Mouse (Mus musculus): ENCODE measurements around the gene Larp1. TPM values are rescaled to one million over a fixed set of nuclear protein-coding genes. Genes with fewer than 3 reads are reported as not detected.

Larp1 gene
- polyA plus RNA-seq, 1 experiment from 2014 or later: 16.7 TPM

DNA sequence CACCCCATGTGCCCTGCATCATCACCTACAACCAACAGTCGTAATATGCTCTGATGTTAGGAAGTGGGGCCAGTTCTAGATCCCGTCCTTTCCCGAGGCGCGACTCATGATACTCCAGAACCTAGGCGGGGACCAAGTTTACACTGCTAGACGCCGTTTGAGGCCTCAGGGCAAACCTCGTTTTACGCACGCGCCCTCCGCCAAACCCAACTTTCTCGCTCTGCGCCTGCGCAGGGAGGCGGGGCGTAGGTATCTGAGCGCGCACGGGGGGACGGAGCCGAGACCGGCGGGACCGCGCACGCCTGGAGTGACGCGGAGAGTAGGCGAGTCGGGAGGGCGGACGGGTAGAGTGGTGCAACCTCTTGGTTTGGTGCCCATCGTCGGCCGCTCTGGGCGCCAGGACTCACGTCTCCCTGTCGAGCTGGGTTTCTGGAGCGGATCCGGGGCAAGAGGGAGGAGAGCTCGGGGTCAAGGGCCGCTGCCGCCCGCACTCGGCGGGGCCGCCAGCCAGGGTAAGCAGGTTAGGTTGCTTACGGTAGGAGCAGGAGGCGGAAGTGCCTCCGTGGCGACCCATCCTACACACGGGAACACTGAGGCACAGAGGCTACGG, 94.9 kb downstream of the Larp1 start, which contains the start of gene Cnot8:
Gene Cnot8, plus strand, starts transcription at position 457 of the 610 bp plus-strand sequence.
- ATAC-seq: peak; percentile 98
- Histone ChIP-seq H3K4me1 (ENCODE audit: control insufficient read depth, insufficient read depth, low read length) (peaks cover 13% of the 10 kb centered on the region), H3K4me3 (ENCODE audit: low read length) (peak within 1 kb of the TSS; percentile 97), H3K27me3 (replicated peaks; ENCODE audit: control insufficient read depth, insufficient read depth, low read length) (no peaks in the 10 kb centered on the region), H3K36me3 (ENCODE audit: control insufficient read depth, insufficient read depth, low read length) (no peaks in the 10 kb centered on the region), H3K4me2 (ENCODE audit: low read depth, low read length) (peak within 1 kb of the TSS; percentile 73), H3K27ac (ENCODE audit: low read length) (peak within 1 kb of the TSS; percentile 96), H3K9me3 (ENCODE audit: control insufficient read depth, low read length) (no peaks in the 10 kb centered on the region), H3K9ac (ENCODE audit: low read depth, low read length) (peak within 1 kb of the TSS; percentile 89)
- WGBS: under 1% methylated on average over 55 of the region's 55 CpGs

DNA sequence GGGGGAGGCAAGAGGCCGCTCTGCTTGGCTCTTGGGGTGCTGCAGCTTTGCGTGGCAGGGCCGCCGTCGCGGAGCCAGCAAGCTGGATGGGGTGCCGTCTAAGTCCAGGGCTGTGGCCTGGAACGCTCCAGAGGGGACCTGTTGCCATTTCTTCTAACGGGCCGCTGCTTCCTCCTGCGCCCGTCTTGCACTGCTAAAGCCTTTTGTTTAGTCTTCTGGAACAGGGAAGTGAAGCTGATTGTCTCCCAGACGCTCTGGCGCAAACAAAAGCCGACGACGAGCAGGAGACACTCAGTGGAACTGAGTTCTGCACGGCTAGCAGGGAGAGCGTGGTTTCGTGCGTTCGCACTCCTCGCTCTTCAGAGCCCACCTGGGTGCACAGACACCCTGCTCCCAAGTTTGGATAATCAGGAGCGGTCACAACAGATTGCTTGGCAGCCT, 95.5 kb downstream of the Larp1 start:
- no peaks in the 10 kb centered on the region for H3K27me3 ChIP-seq (replicated peaks; ENCODE audit: control insufficient read depth, insufficient read depth, low read length)
- H3K4me2 ChIP-seq (ENCODE audit: low read depth, low read length): peak overlapping the region; percentile 73
- H3K4me3 ChIP-seq (ENCODE audit: low read length): peak overlapping the region; percentile 97
- peak overlapping the region; percentile 96 for H3K27ac ChIP-seq (ENCODE audit: low read length)
- H3K9ac ChIP-seq (ENCODE audit: low read depth, low read length): peak overlapping the region; percentile 89
- peaks cover 13% of the 10 kb centered on the region for H3K4me1 ChIP-seq (ENCODE audit: control insufficient read depth, insufficient read depth, low read length)
- no peaks in the 10 kb centered on the region for H3K9me3 ChIP-seq (ENCODE audit: control insufficient read depth, low read length)
- no peaks in the 10 kb centered on the region for H3K36me3 ChIP-seq (ENCODE audit: control insufficient read depth, insufficient read depth, low read length)
- ATAC-seq: peak; percentile 54
- WGBS: under 1% methylated on average over 24 of the region's 24 CpGs

DNA sequence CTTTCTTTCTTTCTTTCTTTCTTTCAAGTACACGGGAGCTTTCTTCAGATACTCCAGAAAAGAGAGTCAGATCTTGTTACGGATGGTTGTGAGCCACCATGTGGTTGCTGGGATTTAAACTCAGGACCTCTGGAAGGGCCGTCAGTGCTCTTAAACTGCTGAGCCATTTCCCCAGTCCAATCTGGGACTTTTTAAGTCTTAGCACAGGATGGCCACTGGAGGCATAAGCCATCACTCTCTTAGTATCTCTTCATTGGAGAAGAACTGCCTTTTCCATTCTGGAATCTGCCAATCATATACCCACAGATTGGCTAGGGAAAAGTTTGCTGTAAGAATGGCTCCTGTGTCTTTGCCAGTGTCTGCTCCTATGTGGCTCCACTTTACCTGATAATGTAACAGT, 98.1 kb downstream of the Larp1 start:
- Histone ChIP-seq H3K4me3 (ENCODE audit: low read length) (no peak overlapping the region), H3K36me3 (ENCODE audit: control insufficient read depth, insufficient read depth, low read length) (peaks cover 13% of the 10 kb centered on the region), H3K4me2 (ENCODE audit: low read depth, low read length) (no peak overlapping the region), H3K9me3 (ENCODE audit: control insufficient read depth, low read length) (no peaks in the 10 kb centered on the region), H3K27me3 (replicated peaks; ENCODE audit: control insufficient read depth, insufficient read depth, low read length) (no peaks in the 10 kb centered on the region), H3K27ac (ENCODE audit: low read length) (no peak overlapping the region), H3K4me1 (ENCODE audit: control insufficient read depth, insufficient read depth, low read length) (peaks cover 13% of the 10 kb centered on the region), H3K9ac (ENCODE audit: low read depth, low read length) (no peak overlapping the region)
- ATAC-seq: no peak
- 66% methylated on average over 3 of the region's 3 CpGs for WGBS

DNA sequence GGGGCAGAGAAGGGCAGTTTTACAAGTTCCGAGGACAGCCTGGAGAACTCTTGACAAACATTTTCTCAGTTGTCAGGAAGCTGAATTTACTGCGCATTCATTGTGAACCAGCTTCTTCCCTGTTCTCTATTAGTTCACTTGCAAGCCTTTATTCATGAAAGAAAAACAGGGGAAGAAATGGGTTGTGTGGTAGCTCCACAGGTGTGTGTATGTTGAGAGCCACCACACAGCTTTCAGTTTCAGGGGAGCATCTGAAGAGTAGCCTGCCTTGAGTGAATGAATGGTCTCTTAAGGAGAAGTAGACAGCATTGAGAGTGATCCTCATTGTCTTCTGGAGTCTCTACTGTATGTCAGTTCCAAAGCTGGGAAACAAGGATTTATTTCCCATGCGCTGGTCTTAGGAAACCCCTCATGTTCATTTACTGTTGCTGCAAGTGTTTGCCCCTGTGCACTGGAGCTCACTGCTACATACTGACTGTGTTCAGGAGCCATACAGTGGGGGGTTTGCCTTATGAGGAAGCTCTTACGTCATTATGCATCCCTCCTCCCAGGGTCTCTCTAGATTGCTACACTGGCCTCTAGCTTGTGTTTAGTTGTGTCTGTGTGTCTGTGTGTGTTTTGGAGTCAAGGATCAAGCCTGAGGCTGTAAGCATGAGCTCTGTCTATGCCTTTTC, 98.9 kb downstream of the Larp1 start:
- Histone ChIP-seq H3K4me3 (ENCODE audit: low read length) (no peak overlapping the region), H3K36me3 (ENCODE audit: control insufficient read depth, insufficient read depth, low read length) (peaks cover 14% of the 10 kb centered on the region)
- 81% methylated on average over 4 of the region's 4 CpGs for WGBS

More for the DNA sequence above, 98.9 kb downstream of the Larp1 start:
- Histone ChIP-seq H3K9me3 (ENCODE audit: control insufficient read depth, low read length) (no peaks in the 10 kb centered on the region), H3K27me3 (replicated peaks; ENCODE audit: control insufficient read depth, insufficient read depth, low read length) (no peaks in the 10 kb centered on the region), H3K4me2 (ENCODE audit: low read depth, low read length) (no peak overlapping the region), H3K27ac (ENCODE audit: low read length) (no peak overlapping the region), H3K4me1 (ENCODE audit: control insufficient read depth, insufficient read depth, low read length) (peaks cover 13% of the 10 kb centered on the region), H3K9ac (ENCODE audit: low read depth, low read length) (no peak overlapping the region)
- ATAC-seq: no peak

Other genes starting within 250 kb of the Larp1 start
- 5.9 and 6.7 TPM in 2 replicates for gene Sap30l, start 207.4 kb upstream of the Larp1 start, polyA plus RNA-seq (2015; fragmentation: Nextera tagmentation; extraction: Ambion mirVana)
- gene Hand1, start 176.2 kb upstream of the Larp1 start, polyA plus RNA-seq (2015; fragmentation: Nextera tagmentation; extraction: Ambion mirVana): 22.0 and 23.0 TPM in 2 replicates
- not detected in 2 replicates for gene Gm12248, start 84.1 kb downstream of the Larp1 start, polyA plus RNA-seq (2015; fragmentation: Nextera tagmentation; extraction: Ambion mirVana)
- 70.7 and 71.1 TPM in 2 replicates for gene Cnot8, start 95.1 kb downstream of the Larp1 start, polyA plus RNA-seq (2015; fragmentation: Nextera tagmentation; extraction: Ambion mirVana)
- gene Gemin5, start 159.5 kb downstream of the Larp1 start, polyA plus RNA-seq (2015; fragmentation: Nextera tagmentation; extraction: Ambion mirVana): 11.7 and 11.8 TPM in 2 replicates
- 114 and 125 TPM in 2 replicates for gene Mrpl22, start 162.6 kb downstream of the Larp1 start, polyA plus RNA-seq (2015; fragmentation: Nextera tagmentation; extraction: Ambion mirVana)
- 4.5 and 4.6 TPM in 2 replicates for gene Igtp, start 190.5 kb downstream of the Larp1 start, polyA plus RNA-seq (2015; fragmentation: Nextera tagmentation; extraction: Ambion mirVana)
- gene Irgm2, start 190.6 kb downstream of the Larp1 start, polyA plus RNA-seq (2015; fragmentation: Nextera tagmentation; extraction: Ambion mirVana): 3.6 and 4.3 TPM in 2 replicates